Mouse (Mus musculus) liver, embryonic 11.5 days (tissue): Measurements from ENCODE around the gene Zfhx3. TPM values are rescaled to one million over a fixed set of nuclear protein-coding genes. Genes with fewer than 3 reads are reported as not detected.

ENCODE experiments used
- ATAC-seq: fragments of 200-750 bp; cut with Nextera tagmentation; replicated peaks from 2 replicates; pipeline ENCODE4 v1.8.0; 2017; ENCODE audit warnings: moderate number of reproducible peaks, mild to moderate bottlenecking, moderate TSS enrichment, moderate library complexity; ENCODE audit not compliant: low FRiP score
- DNase-seq: peaks from one replicate; pipeline ENCODE4 v3.0.0-alpha.2; 2017; ENCODE audit warnings: low spot score
- H3K27ac ChIP-seq: fragments of 300-500 bp; sonication (generic); 2 replicates; pipeline ENCODE4 v1.5.1; 2014; ENCODE audit warnings: mild to moderate bottlenecking, low read depth, low read length, control low read depth
- H3K27me3 ChIP-seq: fragments of 300-500 bp; sonication (generic); replicated peaks from 2 replicates; pipeline ENCODE4 v1.6.1; 2014; ENCODE audit warnings: low read length, mixed read lengths; ENCODE audit not compliant: control insufficient read depth, insufficient read depth
- H3K36me3 ChIP-seq: fragments of 300-500 bp; sonication (generic); 2 replicates; pipeline ENCODE4 v1.6.1; 2014; ENCODE audit warnings: mild to moderate bottlenecking, low read length, moderate library complexity, mixed read lengths; ENCODE audit not compliant: control insufficient read depth, insufficient read depth
- H3K4me1 ChIP-seq: fragments of 300-500 bp; sonication (generic); replicated peaks from 2 replicates; pipeline ENCODE4 v1.6.1; 2014; ENCODE audit warnings: low read length, mixed read lengths; ENCODE audit not compliant: control insufficient read depth, insufficient read depth
- H3K4me2 ChIP-seq: fragments of 300-500 bp; sonication (generic); 2 replicates; pipeline ENCODE4 v1.6.1; 2014; ENCODE audit warnings: mild to moderate bottlenecking, control low read depth, moderate library complexity
- H3K4me3 ChIP-seq: fragments of 300-500 bp; sonication (generic); 2 replicates; pipeline ENCODE4 v1.5.1; 2014; ENCODE audit warnings: low read depth, low read length, control low read depth
- H3K9ac ChIP-seq: fragments of 300-500 bp; sonication (generic); 2 replicates; pipeline ENCODE4 v1.6.1; 2014; ENCODE audit warnings: low read depth, low read length, control low read depth
- H3K9me3 ChIP-seq: fragments of 300-500 bp; sonication (generic); 2 replicates; pipeline ENCODE4 v1.6.1; 2016; ENCODE audit warnings: low read length, inconsistent platforms, mixed read lengths; ENCODE audit not compliant: control insufficient read depth
- WGBS: fragments of 180-500 bp; shearing (Covaris S2); extraction: QIAGEN DNeasy Blood & Tissue Kit; methylation state at CpG from one replicate; pipeline ENCODE4 v1.1.7; 2014; 5-methylcytosine and 5-hydroxymethylcytosine counted together
- polyA plus RNA-seq: library from polyadenylated mRNA; unstranded; fragments of >200 nt; fragmentation: Nextera tagmentation; extraction: Ambion mirVana; gene quantifications from 2 replicates; pipeline ENCODE4 v1.2.1, GENCODE M21; 2014

Zfhx3 gene
- polyA plus RNA-seq, 1 experiment from 2014 or later, result 6.1 TPM

GRCm38 (mm10) chr8:108089632-108090031 lies 147.2 kb downstream of the Zfhx3 start:
- no peak overlapping the region for H3K27ac ChIP-seq
- no peaks in the 10 kb centered on the region for H3K4me1 ChIP-seq
- H3K27me3 ChIP-seq, result no peaks in the 10 kb centered on the region
- H3K9ac ChIP-seq, result no peak overlapping the region
- no peak for DNase-seq
- H3K36me3 ChIP-seq, result no peaks in the 10 kb centered on the region
- H3K4me3 ChIP-seq, result no peak overlapping the region
- H3K9me3 ChIP-seq, result no peaks in the 10 kb centered on the region
- no peak overlapping the region for H3K4me2 ChIP-seq
- no peak for ATAC-seq
- 72% methylated on average over 5 of the region's 5 CpGs for WGBS

GRCm38 (mm10) chr8:108098598-108098997 lies 156.2 kb downstream of the Zfhx3 start:
- DNase-seq, result no peak
- no peak for ATAC-seq
- H3K9me3 ChIP-seq, result no peaks in the 10 kb centered on the region
- no peak overlapping the region for H3K4me3 ChIP-seq
- H3K4me1 ChIP-seq, result no peaks in the 10 kb centered on the region
- H3K9ac ChIP-seq, result no peak overlapping the region
- no peaks in the 10 kb centered on the region for H3K36me3 ChIP-seq
- no peaks in the 10 kb centered on the region for H3K27me3 ChIP-seq
- no peak overlapping the region for H3K4me2 ChIP-seq
- 84% methylated on average over 13 of the region's 13 CpGs for WGBS
- no peak overlapping the region for H3K27ac ChIP-seq

GRCm38 (mm10) chr8:108101131-108101530 lies 158.7 kb downstream of the Zfhx3 start:
- H3K9ac ChIP-seq, result no peak overlapping the region
- H3K36me3 ChIP-seq, result no peaks in the 10 kb centered on the region
- H3K27ac ChIP-seq, result no peak overlapping the region
- H3K27me3 ChIP-seq, result no peaks in the 10 kb centered on the region
- no peaks in the 10 kb centered on the region for H3K9me3 ChIP-seq
- H3K4me3 ChIP-seq, result no peak overlapping the region
- DNase-seq, result no peak
- ATAC-seq, result no peak
- no peaks in the 10 kb centered on the region for H3K4me1 ChIP-seq
- 60% methylated on average over 8 of the region's 8 CpGs for WGBS
- H3K4me2 ChIP-seq, result no peak overlapping the region

- Histone ChIP-seq H3K4me1 (no peaks in the 10 kb centered on the region), H3K36me3 (no peaks in the 10 kb centered on the region), H3K27me3 (no peaks in the 10 kb centered on the region), H3K27ac (no peak overlapping the region), H3K4me2 (no peak overlapping the region), H3K4me3 (no peak overlapping the region), H3K9me3 (no peaks in the 10 kb centered on the region), H3K9ac (no peak overlapping the region)
- 72% methylated on average over 16 of the region's 16 CpGs for WGBS
- no peak for ATAC-seq
- DNase-seq, result no peak
These were observed 159.8 kb downstream of the Zfhx3 start for GRCm38 (mm10) chr8:108101978-108102865.

- DNase-seq, result no peak
- ATAC-seq, result no peak
These were observed 162.1 kb downstream of the Zfhx3 start for GRCm38 (mm10) chr8:108104471-108105098.

GRCm38 (mm10) chr8:108125053-108125452 lies 182.6 kb downstream of the Zfhx3 start:
- ATAC-seq, result no peak

More at GRCm38 (mm10) chr8:108104471-108105098, 162.1 kb downstream of the Zfhx3 start:
- Histone ChIP-seq H3K4me2 (no peak overlapping the region), H3K27ac (no peak overlapping the region), H3K4me1 (no peaks in the 10 kb centered on the region), H3K27me3 (no peaks in the 10 kb centered on the region), H3K9ac (no peak overlapping the region), H3K36me3 (no peaks in the 10 kb centered on the region), H3K4me3 (no peak overlapping the region), H3K9me3 (no peaks in the 10 kb centered on the region)
- WGBS, result 43% methylated on average over 10 of the region's 10 CpGs

GRCm38 (mm10) chr8:108125491-108125890 lies 183.0 kb downstream of the Zfhx3 start:
- no peak overlapping the region for H3K4me3 ChIP-seq
- H3K27me3 ChIP-seq, result no peaks in the 10 kb centered on the region
- no peak overlapping the region for H3K9ac ChIP-seq
- H3K27ac ChIP-seq, result no peak overlapping the region
- no peaks in the 10 kb centered on the region for H3K4me1 ChIP-seq
- no peaks in the 10 kb centered on the region for H3K9me3 ChIP-seq
- 67% methylated on average over 2 of the region's 2 CpGs for WGBS
- no peak for ATAC-seq
- H3K36me3 ChIP-seq, result no peaks in the 10 kb centered on the region
- no peak for DNase-seq
- no peak overlapping the region for H3K4me2 ChIP-seq

More at GRCm38 (mm10) chr8:108125053-108125452, 182.6 kb downstream of the Zfhx3 start:
- Histone ChIP-seq H3K9me3 (no peaks in the 10 kb centered on the region), H3K27me3 (no peaks in the 10 kb centered on the region), H3K4me3 (no peak overlapping the region), H3K36me3 (no peaks in the 10 kb centered on the region), H3K4me1 (no peaks in the 10 kb centered on the region), H3K4me2 (no peak overlapping the region), H3K9ac (no peak overlapping the region), H3K27ac (no peak overlapping the region)
- no peak for DNase-seq
- 87% methylated on average over 2 of the region's 2 CpGs for WGBS

- H3K27ac ChIP-seq, result no peak overlapping the region
- H3K4me2 ChIP-seq, result no peak overlapping the region
- no peaks in the 10 kb centered on the region for H3K4me1 ChIP-seq
- H3K36me3 ChIP-seq, result no peaks in the 10 kb centered on the region
- ATAC-seq (no peak), DNase-seq (no peak)
- no peaks in the 10 kb centered on the region for H3K9me3 ChIP-seq
- WGBS, result 67% methylated on average over 5 of the region's 5 CpGs
- no peak overlapping the region for H3K9ac ChIP-seq
- H3K27me3 ChIP-seq, result no peaks in the 10 kb centered on the region
- no peak overlapping the region for H3K4me3 ChIP-seq
These were observed 204.1 kb downstream of the Zfhx3 start for GRCm38 (mm10) chr8:108146536-108146935.
